Mouse (Mus musculus) kidney, adult 2 months (tissue): ENCODE results near the gene Rai1. TPM values are rescaled to one million over a fixed set of nuclear protein-coding genes. Genes with fewer than 3 reads are reported as not detected.
A peak's percentile ranks its signal among the peaks of the same experiment; 100 is the strongest.

Experiments
- DNase-seq: peaks from one replicate; pipeline ENCODE4 v3.0.0; 2021
- H3K27ac ChIP-seq: fragments of 200-500 bp; 2 replicates; pipeline ENCODE4 v1.5.1; 2012; ENCODE audit warnings: low read depth, low read length, control low read depth, inconsistent platforms; ENCODE audit not compliant: insufficient read depth
- H3K27me3 ChIP-seq: fragments of 200-500 bp; replicated peaks from 2 replicates; pipeline ENCODE4 v1.6.1; 2012; ENCODE audit warnings: mild to moderate bottlenecking, moderate library complexity, low read length, inconsistent platforms; ENCODE audit not compliant: control insufficient read depth, insufficient read depth
- H3K36me3 ChIP-seq: fragments of 200-500 bp; 2 replicates; pipeline ENCODE4 v1.6.1; 2012; ENCODE audit warnings: mild to moderate bottlenecking, moderate library complexity, low read length, inconsistent platforms; ENCODE audit not compliant: control insufficient read depth, insufficient read depth
- H3K4me1 ChIP-seq: fragments of 200-500 bp; 2 replicates; pipeline ENCODE4 v1.6.1; 2011; ENCODE audit warnings: low read length; ENCODE audit not compliant: control insufficient read depth, insufficient read depth
- H3K4me3 ChIP-seq: fragments of 200-500 bp; 2 replicates; pipeline ENCODE4 v1.5.1; 2011; ENCODE audit warnings: mild to moderate bottlenecking, low read depth, low read length, control low read depth; ENCODE audit not compliant: insufficient read depth
- CTCF ChIP-seq: fragments of 200-500 bp; conservative IDR thresholded peaks from 2 replicates; pipeline ENCODE4 v1.5.1; 2011; ENCODE audit warnings: low read depth, mild to moderate bottlenecking, control low read depth, low read length, moderate library complexity, mixed read lengths; ENCODE audit not compliant: insufficient read depth, insufficient read length
- POLR2A ChIP-seq: fragments of 200-500 bp; IDR thresholded peaks from one replicate; pipeline ENCODE4 v1.6.1; 2011; ENCODE audit warnings: low read depth, low read length, control low read depth
- WGBS: fragments of 180-500 bp; shearing (Covaris S2); methylation state at CpG from one replicate; pipeline ENCODE4 v1.1.7; 2018; 5-methylcytosine and 5-hydroxymethylcytosine counted together
- polyA plus RNA-seq: library from polyadenylated mRNA; depleted of rRNA; stranded (reverse); fragments of >200 nt; gene quantifications from 2 replicates; pipeline ENCODE4 v1.2.3, GENCODE M21; 2012

The Rai1 gene
- polyA plus RNA-seq, 1 experiment: 26.1 TPM

DNA sequence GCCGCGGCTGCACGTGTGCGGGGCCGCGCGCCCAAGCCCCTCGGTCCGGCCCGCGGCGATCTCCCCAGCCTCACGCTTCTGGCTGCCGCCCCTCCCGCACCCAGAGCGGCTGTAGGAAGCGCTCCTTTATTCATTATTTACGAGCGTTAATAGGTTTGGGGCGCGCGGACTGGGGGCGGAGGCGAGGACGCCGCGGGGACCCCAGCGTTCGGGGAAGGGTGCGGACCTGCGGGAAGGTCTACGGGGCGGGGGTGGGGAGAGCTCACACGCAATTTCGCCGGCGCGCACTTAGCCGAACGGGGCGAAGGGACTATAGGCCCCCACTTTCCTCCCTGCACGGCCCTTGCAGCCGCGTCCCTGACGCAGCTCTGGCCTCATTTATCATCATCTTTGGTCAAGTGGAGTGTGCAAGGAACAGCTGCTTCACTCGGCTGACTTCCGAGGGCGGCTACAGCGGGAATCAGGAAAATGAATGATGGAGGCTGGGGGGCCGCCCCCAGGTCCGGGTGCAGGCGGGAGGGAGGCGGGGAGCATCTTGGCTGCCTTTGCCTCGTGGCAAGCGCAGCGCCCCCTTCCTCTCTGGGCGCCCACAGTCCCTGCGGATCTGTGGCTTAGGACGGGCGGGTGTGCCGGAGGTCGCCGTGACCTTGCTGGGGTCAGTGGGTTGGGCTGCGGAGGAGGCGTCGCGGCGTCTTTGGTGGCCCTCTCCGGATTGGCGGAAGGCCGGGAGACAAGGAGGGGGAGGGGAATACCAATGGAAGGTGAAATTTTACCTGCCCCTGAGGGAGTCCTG, 71.6 kb downstream of the Rai1 start:
- peak; percentile 85 for DNase-seq

DNA sequence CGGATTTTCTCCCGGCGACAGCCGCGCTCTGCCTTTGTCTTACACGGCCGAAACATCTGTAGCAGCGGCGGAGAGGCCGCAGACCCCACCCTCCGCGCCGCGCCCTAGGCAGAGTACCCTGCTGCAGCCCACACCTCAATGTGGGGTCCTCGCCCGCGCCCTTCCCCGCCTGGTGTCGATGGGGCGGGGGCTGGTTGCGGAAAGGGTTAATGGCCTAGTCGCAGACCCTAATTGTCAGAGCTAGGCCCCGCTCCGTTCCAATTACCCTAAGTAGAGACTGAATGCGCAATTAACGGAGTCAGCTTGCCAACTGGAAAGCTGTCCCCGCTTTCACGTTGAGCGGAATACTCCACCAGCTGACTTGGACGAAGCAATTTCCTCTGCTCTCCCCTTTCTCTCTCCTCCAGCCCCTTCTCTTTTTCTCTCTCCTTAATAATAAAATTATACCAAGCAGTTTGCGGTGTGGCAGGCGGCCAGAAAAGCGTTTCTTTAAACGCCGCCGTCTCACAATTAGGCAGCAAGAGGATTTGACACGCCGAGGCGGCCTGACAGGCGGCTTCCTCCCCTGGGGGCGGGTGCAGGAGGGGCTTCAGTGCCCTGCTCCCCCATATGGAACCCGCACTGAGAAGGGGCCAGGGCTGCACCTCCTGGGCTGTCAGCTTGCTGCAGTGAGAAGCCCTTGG, 72.3 kb downstream of the Rai1 start:
- 21% methylated on average over 42 of the region's 42 CpGs for WGBS
- Histone ChIP-seq H3K27me3 (no peaks in the 10 kb centered on the region), H3K36me3 (no peaks in the 10 kb centered on the region), H3K27ac (peak overlapping the region; percentile 72), H3K4me1 (peaks cover 22% of the 10 kb centered on the region), H3K4me3 (peak overlapping the region; percentile 48)
- peak; percentile 44 for DNase-seq
- TF ChIP-seq POLR2A: no peak

More for the DNA sequence above, 71.6 kb downstream of the Rai1 start:
- Histone ChIP-seq H3K27ac (peak overlapping the region; percentile 72), H3K27me3 (no peaks in the 10 kb centered on the region), H3K4me3 (peak overlapping the region; percentile 48), H3K36me3 (no peaks in the 10 kb centered on the region), H3K4me1 (peaks cover 22% of the 10 kb centered on the region)
- TF ChIP-seq POLR2A (no peak), CTCF (no peak)
- under 1% methylated on average over 70 of the region's 71 CpGs for WGBS

GRCm38 (mm10) chr11:60178005-60178404, 73.2 kb downstream of the Rai1 start:
- TF ChIP-seq POLR2A (no peak), CTCF (no peak)
- DNase-seq: no peak
- Histone ChIP-seq H3K4me1 (peaks cover 28% of the 10 kb centered on the region), H3K27me3 (no peaks in the 10 kb centered on the region), H3K4me3 (no peak overlapping the region), H3K36me3 (no peaks in the 10 kb centered on the region), H3K27ac (no peak overlapping the region)
- WGBS: 54% methylated on average over 6 of the region's 6 CpGs

GRCm38 (mm10) chr11:60178506-60178905, 73.7 kb downstream of the Rai1 start:
- H3K27me3 ChIP-seq: no peaks in the 10 kb centered on the region
- peak; percentile 82 for DNase-seq
- H3K36me3 ChIP-seq: no peaks in the 10 kb centered on the region
- peaks cover 24% of the 10 kb centered on the region for H3K4me1 ChIP-seq
- H3K4me3 ChIP-seq: no peak overlapping the region
- TF ChIP-seq POLR2A (no peak), CTCF (no peak)
- H3K27ac ChIP-seq: no peak overlapping the region

DNA sequence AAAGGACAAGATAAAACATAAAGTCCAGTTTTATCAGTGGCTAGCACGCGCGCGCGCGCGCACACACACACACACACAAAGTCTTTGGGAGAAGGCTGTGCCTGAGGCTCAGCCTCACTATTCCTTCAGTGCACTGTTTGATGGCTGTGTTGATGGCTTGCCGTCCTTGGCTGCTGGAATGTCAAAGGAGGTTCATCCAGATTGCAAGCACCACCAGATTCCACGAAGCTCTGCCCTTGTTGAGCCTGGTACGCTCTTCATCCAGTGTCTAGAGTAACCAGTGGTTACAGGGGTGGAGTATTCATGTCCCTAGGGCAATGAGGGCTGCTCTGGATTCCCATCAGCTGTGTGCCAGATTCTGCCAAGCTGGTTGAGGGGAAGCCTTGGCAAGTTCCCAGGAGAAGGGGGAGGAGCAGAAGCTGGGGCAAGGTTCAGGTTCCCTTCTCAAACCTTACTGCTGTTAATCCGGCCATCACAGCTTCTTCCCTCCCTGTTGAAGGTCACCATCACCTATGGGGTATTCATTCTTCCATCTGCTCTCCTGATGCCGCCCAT, 77.4 kb downstream of the Rai1 start:
- peak; percentile 96 for DNase-seq
- H3K36me3 ChIP-seq: no peaks in the 10 kb centered on the region
- TF ChIP-seq POLR2A (no peak), CTCF (no peak)
- H3K27ac ChIP-seq: no peak overlapping the region
- H3K4me1 ChIP-seq: peaks cover 20% of the 10 kb centered on the region
- H3K27me3 ChIP-seq: no peaks in the 10 kb centered on the region
- H3K4me3 ChIP-seq: no peak overlapping the region
- 66% methylated on average over 12 of the region's 12 CpGs for WGBS

DNA sequence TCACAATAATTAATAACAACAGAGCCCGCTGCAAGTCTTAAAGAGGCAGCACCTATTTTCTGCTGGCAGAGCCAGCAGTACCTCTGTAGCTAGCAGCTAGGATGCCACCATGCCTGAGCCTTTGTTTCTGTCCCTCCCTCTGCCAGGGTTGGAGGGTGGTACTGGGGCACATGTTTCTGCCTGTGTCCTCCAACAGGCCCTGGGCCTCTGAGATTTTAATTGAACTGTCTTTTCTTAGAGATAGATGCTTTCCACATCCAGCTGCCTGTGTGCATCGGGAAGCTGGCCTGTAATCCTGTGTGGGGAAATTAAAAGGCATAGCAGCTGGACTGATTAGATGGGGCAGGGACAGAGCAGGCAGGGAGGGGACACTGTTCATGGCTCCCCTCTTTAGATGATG, 77.9 kb downstream of the Rai1 start:
- no peak for DNase-seq
- Histone ChIP-seq H3K4me3 (no peak overlapping the region), H3K27ac (no peak overlapping the region), H3K36me3 (no peaks in the 10 kb centered on the region), H3K4me1 (peaks cover 20% of the 10 kb centered on the region), H3K27me3 (no peaks in the 10 kb centered on the region)
- no peak for TF ChIP-seq CTCF
- no peak for TF ChIP-seq POLR2A
- 36% methylated on average over 2 of the region's 2 CpGs for WGBS
